Mouse (Mus musculus) left cerebral cortex, postnatal 14 days (tissue): Measurements from ENCODE around the gene Ppp1r11. TPM values are rescaled to one million over a fixed set of nuclear protein-coding genes. Genes with fewer than 3 reads are reported as not detected.

Experiments
- DNase-seq, 2 experiments: peaks; one replicate each; pipeline ENCODE4 v3.0.0; 2021 to 2022; ENCODE audit warnings: low spot score in 2 of 2, mixed read lengths in 1 of 2
- intact Hi-C: fragments of 180-260 bp; cut with DNase I; formaldehyde crosslinking; loops from one replicate; pipeline ENCODE4 v1.15.1; 2025
- total RNA-seq, 2 experiments: library from RNA; stranded (reverse); gene quantifications; 2 replicates each; pipeline ENCODE4 v1.2.3; 2021

The Ppp1r11 gene
- total RNA-seq, 2 experiments from 2014 or later: 108 to 109 TPM

GRCm38 (mm10) chr17:36971172-36971850, 19.8 kb upstream of the Ppp1r11 start:
- no peak for DNase-seq
- intact Hi-C loops: no loop called here

- no peak for DNase-seq
These were observed 18.9 kb upstream of the Ppp1r11 start for GRCm38 (mm10) chr17:36970316-36970890.

GRCm38 (mm10) chr17:36966875-36967274, 15.3 kb upstream of the Ppp1r11 start:
- no peak for DNase-seq
- intact Hi-C loops: no loop called here

More at GRCm38 (mm10) chr17:36970316-36970890, 18.9 kb upstream of the Ppp1r11 start:
- intact Hi-C loops: no loop called here

GRCm38 (mm10) chr17:36961125-36961524, 9.6 kb upstream of the Ppp1r11 start:
- DNase-seq: no peak
- intact Hi-C loops: no loop called here

- no peak for DNase-seq
- intact Hi-C loops: loop anchor here (5.0 kb wide), 1 partner anchor 88 kb away; the partner anchor contains the start of gene Gabbr1
These were observed 7.3 kb upstream of the Ppp1r11 start for GRCm38 (mm10) chr17:36958884-36959283.

- DNase-seq: peak; percentile 96 to 98
These were observed 6.6 kb upstream of the Ppp1r11 start, which contains the start of the genes Znrd1 and Znrd1as for GRCm38 (mm10) chr17:36957999-36958743. Gene Znrd1, minus strand, starts transcription at chr17:36958559. Gene Znrd1as, plus strand, starts transcription at chr17:36958592.

GRCm38 (mm10) chr17:36953062-36953461, 1.5 kb upstream of the Ppp1r11 start:
- DNase-seq: no peak
- intact Hi-C loops: no loop called here

More at GRCm38 (mm10) chr17:36957999-36958743, 6.6 kb upstream of the Ppp1r11 start, which contains the start of the genes Znrd1 and Znrd1as:
- intact Hi-C loops: loop anchor here (5.0 kb wide), 1 partner anchor 89 kb away; the partner anchor contains the start of gene Gabbr1

GRCm38 (mm10) chr17:36952631-36953030, 1.1 kb upstream of the Ppp1r11 start:
- no peak for DNase-seq
- intact Hi-C loops: no loop called here

- intact Hi-C loops: no loop called here
- DNase-seq: no peak
These were observed 2.3 kb downstream of the Ppp1r11 start for GRCm38 (mm10) chr17:36949265-36949664.

- DNase-seq: no peak
- intact Hi-C loops: no loop called here
These were observed 3.3 kb downstream of the Ppp1r11 start for GRCm38 (mm10) chr17:36948286-36948685.

- DNase-seq: peak in 1 of 2 experiments; percentile 61
- intact Hi-C loops: no loop called here
These were observed 4.3 kb downstream of the Ppp1r11 start for GRCm38 (mm10) chr17:36947051-36947819.

- intact Hi-C loops: no loop called here
- no peak for DNase-seq
These were observed 7.3 kb downstream of the Ppp1r11 start for GRCm38 (mm10) chr17:36944121-36944775.

GRCm38 (mm10) chr17:36943691-36944090, 7.8 kb downstream of the Ppp1r11 start:
- no peak for DNase-seq
- intact Hi-C loops: no loop called here

- intact Hi-C loops: no loop called here
These were observed 8.6 kb downstream of the Ppp1r11 start, which contains the start of gene Rnf39 for GRCm38 (mm10) chr17:36942791-36943471. Gene Rnf39, plus strand, starts transcription at chr17:36942918.

GRCm38 (mm10) chr17:36942391-36942790, 9.2 kb downstream of the Ppp1r11 start:
- intact Hi-C loops: no loop called here
- no peak for DNase-seq

More at GRCm38 (mm10) chr17:36942791-36943471, 8.6 kb downstream of the Ppp1r11 start, which contains the start of gene Rnf39:
- no peak for DNase-seq

- intact Hi-C loops: no loop called here
- no peak for DNase-seq
These were observed 13.5 kb downstream of the Ppp1r11 start for GRCm38 (mm10) chr17:36938056-36938455.

- intact Hi-C loops: no loop called here
- DNase-seq: no peak
These were observed 19.7 kb downstream of the Ppp1r11 start for GRCm38 (mm10) chr17:36931806-36932205.

- DNase-seq: no peak
- intact Hi-C loops: no loop called here
These were observed 20.4 kb downstream of the Ppp1r11 start for GRCm38 (mm10) chr17:36931130-36931529.
